Mouse (Mus musculus): ENCODE measurements around the gene Erp29. TPM values are rescaled to one million over a fixed set of nuclear protein-coding genes. Genes with fewer than 3 reads are reported as not detected.
"Not testable (repeated sequence)": the region's sequence is repeated elsewhere in the genome, so short reads cannot be mapped to it uniquely, and the experiment has no call there.

The Erp29 gene
- 139 and 145 TPM in 2 replicates for polyA plus RNA-seq (2016; fragmentation: Nextera tagmentation; extraction: Ambion mirVana)

- Histone ChIP-seq H3K4me3 (peak within 1 kb of the TSS; percentile 88), H3K4me1 (peaks cover 20% of the 10 kb centered on the region), H3K27me3 (no peaks in the 10 kb centered on the region), H3K36me3 (peaks cover 24% of the 10 kb centered on the region), H3K4me2 (replicated peaks) (peak within 1 kb of the TSS; percentile 82), H3K9me3 (replicated peaks) (no peaks in the 10 kb centered on the region; the same call in 1 of the 2 replicates), H3K9ac (peak within 1 kb of the TSS; percentile 93), H3K27ac (peak within 1 kb of the TSS; percentile 96)
- ATAC-seq (ENCODE audit: low FRiP score): peak; percentile 94
- WGBS: under 1% methylated on average over 76 of the region's 97 CpGs
These were observed at the start of gene Erp29 for GRCm38 (mm10) chr5:121452026-121452869. TSS of gene Erp29 (minus strand) at chr5:121452506.

GRCm38 (mm10) chr5:121501424-121501996 lies 49.2 kb upstream of the Erp29 start:
- not testable (repeated sequence) for H3K4me2 ChIP-seq (replicated peaks); H3K4me1 ChIP-seq; H3K27me3 ChIP-seq; H3K9me3 ChIP-seq (replicated peaks); H3K9ac ChIP-seq; H3K27ac ChIP-seq; ATAC-seq (ENCODE audit: low FRiP score); H3K4me3 ChIP-seq; H3K36me3 ChIP-seq
- WGBS: 73% methylated on average over 10 of the region's 17 CpGs

GRCm38 (mm10) chr5:121500719-121501118 lies 48.4 kb upstream of the Erp29 start:
- H3K4me3 ChIP-seq: no peak overlapping the region
- no peak for ATAC-seq (ENCODE audit: low FRiP score)
- WGBS: 73% methylated on average over 7 of the region's 7 CpGs
- no peak overlapping the region for H3K9ac ChIP-seq
- no peak overlapping the region for H3K27ac ChIP-seq
- H3K9me3 ChIP-seq (replicated peaks): no peaks in the 10 kb centered on the region
- H3K27me3 ChIP-seq: no peaks in the 10 kb centered on the region
- H3K36me3 ChIP-seq: no peaks in the 10 kb centered on the region
- H3K4me1 ChIP-seq: no peaks in the 10 kb centered on the region
- H3K4me2 ChIP-seq (replicated peaks): no peak overlapping the region

- H3K4me2 ChIP-seq (replicated peaks): no peak overlapping the region
- H3K27ac ChIP-seq: no peak overlapping the region
- H3K9me3 ChIP-seq (replicated peaks): no peaks in the 10 kb centered on the region
- no peaks in the 10 kb centered on the region for H3K36me3 ChIP-seq
- WGBS: 75% methylated on average over 8 of the region's 8 CpGs
- H3K27me3 ChIP-seq: no peaks in the 10 kb centered on the region
- H3K4me1 ChIP-seq: no peaks in the 10 kb centered on the region
- no peak overlapping the region for H3K4me3 ChIP-seq
- ATAC-seq (ENCODE audit: low FRiP score): no peak
- H3K9ac ChIP-seq: no peak overlapping the region
These were observed 41.0 kb upstream of the Erp29 start for GRCm38 (mm10) chr5:121493305-121493704.

GRCm38 (mm10) chr5:121484801-121485200 lies 32.5 kb upstream of the Erp29 start:
- no peak for ATAC-seq (ENCODE audit: low FRiP score)
- Histone ChIP-seq H3K27me3 (no peaks in the 10 kb centered on the region), H3K9ac (no peak overlapping the region), H3K4me3 (no peak overlapping the region), H3K4me2 (replicated peaks) (no peak overlapping the region), H3K36me3 (no peaks in the 10 kb centered on the region), H3K4me1 (no peaks in the 10 kb centered on the region), H3K27ac (no peak overlapping the region), H3K9me3 (replicated peaks) (no peaks in the 10 kb centered on the region)
- WGBS: 81% methylated on average over 5 of the region's 5 CpGs

- Histone ChIP-seq H3K36me3 (no peaks in the 10 kb centered on the region), H3K9ac (no peak overlapping the region), H3K4me2 (replicated peaks) (no peak overlapping the region), H3K4me1 (no peaks in the 10 kb centered on the region), H3K27me3 (no peaks in the 10 kb centered on the region), H3K9me3 (replicated peaks) (no peaks in the 10 kb centered on the region), H3K27ac (no peak overlapping the region), H3K4me3 (no peak overlapping the region)
- 39% methylated on average over 3 of the region's 3 CpGs for whole genome bisulfite sequencing
- ATAC-seq (ENCODE audit: low FRiP score): no peak
These were observed 25.4 kb upstream of the Erp29 start for GRCm38 (mm10) chr5:121477680-121478079.

- no peaks in the 10 kb centered on the region for H3K4me1 ChIP-seq
- WGBS: 84% methylated on average over 1 of the region's 1 CpGs
- no peaks in the 10 kb centered on the region for H3K36me3 ChIP-seq
- no peak overlapping the region for H3K27ac ChIP-seq
- no peak for ATAC-seq (ENCODE audit: low FRiP score)
- no peak overlapping the region for H3K9ac ChIP-seq
- no peaks in the 10 kb centered on the region for H3K27me3 ChIP-seq
- H3K4me2 ChIP-seq (replicated peaks): no peak overlapping the region
- H3K9me3 ChIP-seq (replicated peaks): no peaks in the 10 kb centered on the region
- H3K4me3 ChIP-seq: no peak overlapping the region
These were observed 23.7 kb upstream of the Erp29 start for GRCm38 (mm10) chr5:121476040-121476439.

- H3K4me3 ChIP-seq: no peak overlapping the region
- no peak overlapping the region for H3K27ac ChIP-seq
- no peak for ATAC-seq (ENCODE audit: low FRiP score)
- no peaks in the 10 kb centered on the region for H3K9me3 ChIP-seq (replicated peaks)
- no peak overlapping the region for H3K4me2 ChIP-seq (replicated peaks)
- H3K36me3 ChIP-seq: no peaks in the 10 kb centered on the region
- 79% methylated on average over 7 of the region's 7 CpGs for WGBS
- no peaks in the 10 kb centered on the region for H3K4me1 ChIP-seq
- no peaks in the 10 kb centered on the region for H3K27me3 ChIP-seq
- H3K9ac ChIP-seq: no peak overlapping the region
These were observed 22.3 kb upstream of the Erp29 start for GRCm38 (mm10) chr5:121474610-121475009.

- ATAC-seq (ENCODE audit: low FRiP score): no peak
- no peak overlapping the region for H3K27ac ChIP-seq
- no peaks in the 10 kb centered on the region for H3K4me1 ChIP-seq
- H3K4me3 ChIP-seq: no peak overlapping the region
- no peaks in the 10 kb centered on the region for H3K9me3 ChIP-seq (replicated peaks)
- no peaks in the 10 kb centered on the region for H3K36me3 ChIP-seq
- H3K27me3 ChIP-seq: no peaks in the 10 kb centered on the region
- H3K4me2 ChIP-seq (replicated peaks): no peak overlapping the region
- WGBS: 94% methylated on average over 2 of the region's 2 CpGs
- H3K9ac ChIP-seq: no peak overlapping the region
These were observed 20.1 kb upstream of the Erp29 start for GRCm38 (mm10) chr5:121472411-121472810.

- Histone ChIP-seq H3K4me1 (no peaks in the 10 kb centered on the region), H3K27ac (no peak overlapping the region), H3K36me3 (no peaks in the 10 kb centered on the region), H3K9ac (no peak overlapping the region), H3K27me3 (no peaks in the 10 kb centered on the region), H3K4me3 (no peak overlapping the region), H3K4me2 (replicated peaks) (no peak overlapping the region), H3K9me3 (replicated peaks) (no peaks in the 10 kb centered on the region)
- WGBS: 55% methylated on average over 3 of the region's 3 CpGs
- ATAC-seq (ENCODE audit: low FRiP score): no peak
These were observed 17.3 kb upstream of the Erp29 start for GRCm38 (mm10) chr5:121469566-121469965.

- Histone ChIP-seq H3K4me1 (no peaks in the 10 kb centered on the region), H3K4me2 (replicated peaks) (no peak overlapping the region), H3K36me3 (no peaks in the 10 kb centered on the region), H3K9me3 (replicated peaks) (no peaks in the 10 kb centered on the region), H3K27ac (no peak overlapping the region), H3K27me3 (no peaks in the 10 kb centered on the region), H3K4me3 (no peak overlapping the region), H3K9ac (no peak overlapping the region)
- WGBS: 76% methylated on average over 5 of the region's 5 CpGs
- ATAC-seq (ENCODE audit: low FRiP score): no peak
These were observed 11.4 kb upstream of the Erp29 start for GRCm38 (mm10) chr5:121463601-121464250.

- 49% methylated on average over 5 of the region's 5 CpGs for WGBS
- Histone ChIP-seq H3K4me1 (no peaks in the 10 kb centered on the region), H3K4me3 (no peak overlapping the region), H3K27me3 (no peaks in the 10 kb centered on the region), H3K9ac (no peak overlapping the region; the same call in 1 of the 2 replicates), H3K4me2 (replicated peaks) (no peak overlapping the region), H3K36me3 (no peaks in the 10 kb centered on the region), H3K27ac (no peak overlapping the region), H3K9me3 (replicated peaks) (no peaks in the 10 kb centered on the region)
- ATAC-seq (ENCODE audit: low FRiP score): no peak
These were observed 10.7 kb upstream of the Erp29 start for GRCm38 (mm10) chr5:121462967-121463366.

All from hindbrain, embryonic 12.5 days (tissue).